Comparison of ENCODE assay signal across 22 mouse cellular contexts in the genomic region with DNA sequence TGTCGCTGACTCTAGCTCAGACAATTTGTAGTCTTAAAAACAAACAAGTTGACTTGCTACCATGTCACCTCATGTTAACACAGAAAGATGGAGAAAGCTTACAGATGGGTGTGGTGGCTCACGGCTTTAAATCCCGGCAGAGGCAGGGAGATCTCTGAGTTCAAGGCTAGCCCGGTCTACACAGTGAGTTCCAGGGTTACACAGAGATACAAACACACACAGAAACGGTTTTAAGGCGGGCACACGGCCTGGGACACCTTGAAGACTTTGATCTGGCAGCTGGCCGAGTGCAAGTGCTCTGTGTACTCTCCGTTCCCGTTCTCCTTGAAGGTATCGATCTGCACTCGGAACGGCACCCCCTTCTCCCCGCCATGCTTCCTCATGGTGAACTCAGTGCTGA. TPM values are rescaled to one million over a fixed set of nuclear protein-coding genes. Genes with fewer than 3 reads are reported as not detected.
DNase-seq lines count a peak whose midpoint lies in the region; ATAC-seq lines count a peak whose summit lies in the region.
"Had no signal": no experiment of that assay in that cellular context is flagged by ENCODE, and none has a peak within 500 bp of the region (broad histone marks: within the 10 kb centered on the region; RNA-seq: fewer than 3 reads in every experiment).

No protein-coding gene starts in this region.

- no peak for ATAC-seq in kidney, embryonic 16.5 days (ENCODE audit: low FRiP score, low TSS enrichment)
- ATAC-seq: forebrain, embryonic 14.5 days had no signal

- no peak overlapping the region for H3K4me2 ChIP-seq in kidney, embryonic 16.5 days (replicated peaks; ENCODE audit: low read depth, low read length)
- H3K4me2 ChIP-seq: embryonic facial prominence, embryonic 13.5 days; embryonic facial prominence, embryonic 15.5 days; forebrain, embryonic 12.5 days had no signal

- H3K9ac ChIP-seq in kidney, embryonic 16.5 days (replicated peaks; ENCODE audit: low read length), result no peak overlapping the region
- H3K9ac ChIP-seq: embryonic facial prominence, embryonic 13.5 days; embryonic facial prominence, embryonic 15.5 days; forebrain, embryonic 12.5 days had no signal

- WGBS in heart, embryonic 10.5 days, result 88% methylated on average over 14 of the region's 14 CpGs
- 94% methylated on average over 14 of the region's 14 CpGs for WGBS in kidney, embryonic 16.5 days

- H3K4me1 ChIP-seq in heart, embryonic 10.5 days, result no peaks in the 10 kb centered on the region
- H3K4me1 ChIP-seq in kidney, embryonic 16.5 days (ENCODE audit: insufficient read depth, low read length), result no peaks in the 10 kb centered on the region
- H3K4me1 ChIP-seq: embryonic facial prominence, embryonic 13.5 days; embryonic facial prominence, embryonic 15.5 days; forebrain, embryonic 10.5 days; forebrain, embryonic 12.5 days had no signal

- no peaks in the 10 kb centered on the region for H3K27me3 ChIP-seq in heart, embryonic 10.5 days (ENCODE audit: insufficient read depth, poor library complexity, severe bottlenecking)
- no peaks in the 10 kb centered on the region for H3K27me3 ChIP-seq in kidney, embryonic 16.5 days (ENCODE audit: insufficient read depth, low read length)
- H3K27me3 ChIP-seq: embryonic facial prominence, embryonic 13.5 days; embryonic facial prominence, embryonic 15.5 days; forebrain, embryonic 12.5 days had no signal

- peak; percentile 60 for DNase-seq in heart, embryonic 10.5 days (ENCODE audit: low spot score)
- no peak for DNase-seq in heart, postnatal 25 days (ENCODE audit: low spot score)
- DNase-seq in kidney, adult 9 months, result peak; percentile 43
- DNase-seq in yolk sac, embryonic 10.5 days (ENCODE audit: low spot score), result peak; percentile 5
- DNase-seq in thymus, postnatal 4 days, result no peak
- DNase-seq: adrenal gland, adult 2 months; adrenal gland, postnatal 10 days; adrenal gland, postnatal 25 days; cerebellum, adult 11 months; cerebellum, adult 18-20 months; cerebellum, adult 8-10 months; cerebellum, adult 9-11 months; cerebellum, postnatal 14 days; cerebellum, postnatal 36 days; embryo, embryonic 11 days had no signal

- H3K27ac ChIP-seq in heart, embryonic 10.5 days, result no peak overlapping the region
- H3K27ac ChIP-seq in kidney, embryonic 16.5 days (ENCODE audit: low read length), result no peak overlapping the region
- H3K27ac ChIP-seq: embryonic facial prominence, embryonic 13.5 days; embryonic facial prominence, embryonic 15.5 days; forebrain, embryonic 10.5 days; forebrain, embryonic 12.5 days had no signal

- no peaks in the 10 kb centered on the region for H3K9me3 ChIP-seq in heart, embryonic 10.5 days
- H3K9me3 ChIP-seq in kidney, embryonic 16.5 days (ENCODE audit: low read length), result no peaks in the 10 kb centered on the region
- H3K9me3 ChIP-seq: embryonic facial prominence, embryonic 13.5 days; embryonic facial prominence, embryonic 15.5 days; forebrain, embryonic 10.5 days; forebrain, embryonic 12.5 days had no signal

- intact Hi-C loops in heart, postnatal 25 days (cut with DNase I), result no loop called here

- peaks cover 53% of the 10 kb centered on the region for H3K36me3 ChIP-seq in heart, embryonic 10.5 days
- H3K36me3 ChIP-seq in kidney, embryonic 16.5 days (ENCODE audit: insufficient read depth, low read length), result peaks cover 50% of the 10 kb centered on the region

- no peak overlapping the region for H3K4me3 ChIP-seq in heart, embryonic 10.5 days
- no peak overlapping the region for H3K4me3 ChIP-seq in kidney, embryonic 16.5 days (ENCODE audit: low read length)
- H3K4me3 ChIP-seq: embryonic facial prominence, embryonic 13.5 days; embryonic facial prominence, embryonic 15.5 days; erythroblast, embryonic 14.5 days; forebrain, embryonic 10.5 days; forebrain, embryonic 12.5 days had no signal

RNA-seq across cellular contexts. Expression of a gene that starts 25.0 kb away (rescaled TPM):
- polyA plus RNA-seq in heart, embryonic 10.5 days (2016; fragmentation: Nextera tagmentation; extraction: Ambion mirVana), result 11.6 and 13.6 TPM in 2 replicates
- total RNA-seq in heart, postnatal 25 days (2021), result 1 to 10 TPM; 2.5 to 2.9 TPM
- 15.3 and 16.4 TPM in 2 replicates for polyA plus RNA-seq in kidney, embryonic 16.5 days (2015; fragmentation: Nextera tagmentation; extraction: Ambion mirVana)

RNA-seq across cellular contexts. Expression of a gene that starts 31.5 kb away (rescaled TPM):
- polyA plus RNA-seq in heart, embryonic 10.5 days (2016; fragmentation: Nextera tagmentation; extraction: Ambion mirVana), result 22.4 TPM in 2 replicates
- total RNA-seq in heart, postnatal 25 days (2021), result 10 to 100 TPM; 12.6 to 13.3 TPM
- 37.5 and 37.8 TPM in 2 replicates for polyA plus RNA-seq in kidney, embryonic 16.5 days (2015; fragmentation: Nextera tagmentation; extraction: Ambion mirVana)

RNA-seq across cellular contexts. Expression of a gene that starts 51.5 kb away (rescaled TPM):
- polyA plus RNA-seq in heart, embryonic 10.5 days (2016; fragmentation: Nextera tagmentation; extraction: Ambion mirVana), result 21.1 and 27.9 TPM in 2 replicates
- 10 to 100 TPM; 13.6 to 14.6 TPM for total RNA-seq in heart, postnatal 25 days (2021)
- polyA plus RNA-seq in kidney, embryonic 16.5 days (2015; fragmentation: Nextera tagmentation; extraction: Ambion mirVana), result 31.8 and 33.1 TPM in 2 replicates

Comparison
In these comparisons a context has a peak if more than half of its experiments do, and no peak if none do; other contexts are left out.
1. DNase-seq: peak in heart, embryonic 10.5 days (single experiment), kidney, adult 9 months (single experiment) and yolk sac, embryonic 10.5 days (single experiment); none in heart, postnatal 25 days (single experiment) and thymus, postnatal 4 days (single experiment).